Mouse (Mus musculus): ENCODE results near the gene Gm20547.

GRCm38 (mm10) chr17:34894074-34894597, 12.3 kb upstream of the Gm20547 start:
- TF ChIP-seq CTCF (IDR thresholded peaks at IDR 0.05; ENCODE audit: low read depth), result peak; percentile 49; the same call in 1 of the 2 replicates
- no peak for TF ChIP-seq EP300 (optimal IDR thresholded peaks at IDR 0.05)
